Mouse (Mus musculus) kidney, adult 11 months (tissue): ENCODE measurements at regions not wholly inside any gene's neighbourhood (a gene's known extent, or its start where the extent isn't known, plus 50 kb on each side); places are given as distances from the start of the nearest gene placed in this dataset.
A peak's percentile ranks its signal among the peaks of the same experiment; 100 is the strongest.

Experiments
- DNase-seq: peaks from one replicate; pipeline ENCODE4 v3.0.0; 2022

- no peak for DNase-seq
Measured at GRCm38 (mm10) chr15:94219907-94220306, 245.3 kb downstream of the Adamts20 start.

- DNase-seq, result no peak
Measured at GRCm38 (mm10) chr15:94216703-94217102, 248.5 kb downstream of the Adamts20 start.

- no peak for DNase-seq
Measured at GRCm38 (mm10) chr15:94214440-94214839, 250.8 kb downstream of the Adamts20 start.

- no peak for DNase-seq
Measured at GRCm38 (mm10) chr15:94213393-94213792, 251.8 kb downstream of the Adamts20 start.

- no peak for DNase-seq
Measured at GRCm38 (mm10) chr15:94208476-94208875, 256.7 kb downstream of the Adamts20 start.

- no peak for DNase-seq
Measured at GRCm38 (mm10) chr15:94206454-94206853, 258.8 kb downstream of the Adamts20 start.

GRCm38 (mm10) chr15:94205309-94205893, 259.8 kb downstream of the Adamts20 start:
- DNase-seq, result no peak

GRCm38 (mm10) chr15:94190081-94190488, 275.1 kb downstream of the Adamts20 start:
- DNase-seq, result no peak

GRCm38 (mm10) chr15:94187588-94187987, 277.6 kb downstream of the Adamts20 start:
- DNase-seq, result no peak

GRCm38 (mm10) chr15:94183663-94184375, 281.4 kb downstream of the Adamts20 start:
- DNase-seq, result no peak

GRCm38 (mm10) chr15:94174083-94174482, 291.1 kb downstream of the Adamts20 start:
- peak; percentile 14 for DNase-seq

- DNase-seq, result no peak
Measured at GRCm38 (mm10) chr15:94160806-94161205, 304.4 kb downstream of the Adamts20 start.

GRCm38 (mm10) chr15:94139534-94139958, 325.7 kb downstream of the Adamts20 start:
- peak; percentile 23 for DNase-seq

GRCm38 (mm10) chr15:94137159-94137952, 327.9 kb downstream of the Adamts20 start:
- no peak for DNase-seq

GRCm38 (mm10) chr15:94112801-94113200, 352.4 kb downstream of the Adamts20 start:
- DNase-seq, result peak; percentile 11

- peak; percentile 14 for DNase-seq
Measured at GRCm38 (mm10) chr15:94107186-94107716, 358.0 kb downstream of the Adamts20 start.

- DNase-seq, result no peak
Measured at GRCm38 (mm10) chr15:94090644-94091043, 374.6 kb downstream of the Adamts20 start.

GRCm38 (mm10) chr15:94089856-94090255, 375.4 kb downstream of the Adamts20 start:
- no peak for DNase-seq

GRCm38 (mm10) chr15:94082369-94082768, 382.8 kb downstream of the Adamts20 start:
- DNase-seq, result peak; percentile 20

GRCm38 (mm10) chr15:94077056-94077455, 388.2 kb downstream of the Adamts20 start:
- DNase-seq, result no peak

GRCm38 (mm10) chr15:94074161-94074950, 390.9 kb downstream of the Adamts20 start:
- no peak for DNase-seq

GRCm38 (mm10) chr15:94067721-94068120, 397.5 kb downstream of the Adamts20 start:
- DNase-seq, result no peak
